Mouse (Mus musculus) heart, postnatal 0 days (tissue): ENCODE measurements around the gene Zfp664. TPM values are rescaled to one million over a fixed set of nuclear protein-coding genes. Genes with fewer than 3 reads are reported as not detected.

Experiments used
- ATAC-seq: fragments of 200-750 bp; cut with Nextera tagmentation; 2 replicates; pipeline ENCODE4 v1.8.0; 2017; ENCODE audit warnings: low read depth, moderate number of reproducible peaks, moderate library complexity; ENCODE audit not compliant: insufficient read depth
- DNase-seq: peaks from one replicate; pipeline ENCODE4 v3.0.0-alpha.2; 2016; ENCODE audit warnings: low spot score
- H3K27ac ChIP-seq: fragments of 300-500 bp; sonication (generic); 2 replicates; pipeline ENCODE4 v1.5.1; 2014; ENCODE audit warnings: low read depth, mild to moderate bottlenecking
- H3K27me3 ChIP-seq: fragments of 300-500 bp; sonication (generic); 2 replicates; pipeline ENCODE4 v1.6.1; 2014; ENCODE audit warnings: low read length, mixed read lengths; ENCODE audit not compliant: control insufficient read depth, insufficient read depth
- H3K36me3 ChIP-seq: fragments of 300-500 bp; sonication (generic); replicated peaks from 2 replicates; pipeline ENCODE4 v1.6.1; 2014; ENCODE audit warnings: low read length, mixed read lengths; ENCODE audit not compliant: control insufficient read depth, insufficient read depth
- H3K4me1 ChIP-seq: fragments of 300-500 bp; sonication (generic); 2 replicates; pipeline ENCODE4 v1.6.1; 2014; ENCODE audit warnings: antibody characterized with exemption; ENCODE audit not compliant: control insufficient read depth, insufficient read depth
- H3K4me2 ChIP-seq: fragments of 300-500 bp; sonication (generic); 2 replicates; pipeline ENCODE4 v1.6.1; 2014; ENCODE audit warnings: low read depth, mild to moderate bottlenecking, low read length, moderate library complexity
- H3K4me3 ChIP-seq: fragments of 300-500 bp; sonication (generic); 2 replicates; pipeline ENCODE4 v1.5.1; 2014; ENCODE audit warnings: low read depth, low read length
- H3K9ac ChIP-seq: fragments of 300-500 bp; sonication (generic); replicated peaks from 2 replicates; pipeline ENCODE4 v1.6.1; 2014; ENCODE audit warnings: low read depth, low read length, mixed read lengths
- H3K9me3 ChIP-seq: fragments of 300-500 bp; sonication (generic); replicated peaks from 2 replicates; pipeline ENCODE4 v1.6.1; 2016; ENCODE audit warnings: low read length; ENCODE audit not compliant: control insufficient read depth
- CTCF ChIP-seq: IDR thresholded peaks from 2 replicates; pipeline ENCODE4 v1.5.1; 2016; ENCODE audit warnings: antibody characterized with exemption, control low read depth, low read depth
- EP300 ChIP-seq: IDR thresholded peaks from 2 replicates; pipeline ENCODE4 v1.6.1; 2016; ENCODE audit warnings: antibody characterized with exemption, low read depth
- WGBS: fragments of 180-500 bp; shearing (Covaris S2); extraction: QIAGEN DNeasy Blood & Tissue Kit; methylation state at CpG from one replicate; pipeline ENCODE4 v1.1.7; 2014; 5-methylcytosine and 5-hydroxymethylcytosine counted together
- polyA plus RNA-seq: library from polyadenylated mRNA; unstranded; fragments of >200 nt; fragmentation: Nextera tagmentation; extraction: Ambion mirVana; gene quantifications from 2 replicates; pipeline ENCODE4 v1.2.1, GENCODE M21; 2015
- total RNA-seq: library from RNA; depleted of rRNA; stranded (reverse); fragments of >200 nt; gene quantifications from 2 replicates; pipeline ENCODE4 v1.2.3, GENCODE M21; 2014; ENCODE audit warnings: low replicate concordance; rRNA removed

The Zfp664 gene
- total and polyA plus RNA-seq, 2 experiments from 2014 or later, result 15.5 to 37.5 TPM

- ATAC-seq, result no peak
- 58% methylated on average over 13 of the region's 13 CpGs for WGBS
- H3K27ac ChIP-seq, result no peak overlapping the region
Measured at GRCm38 (mm10) chr5:124950623-124951278, 88.3 kb downstream of the Zfp664 start.

GRCm38 (mm10) chr5:124951333-124951732 is 88.8 kb downstream of the Zfp664 start:
- Histone ChIP-seq H3K27ac (no peak overlapping the region), H3K4me1 (no peaks in the 10 kb centered on the region), H3K4me2 (no peak overlapping the region), H3K4me3 (no peak overlapping the region), H3K36me3 (no peaks in the 10 kb centered on the region), H3K27me3 (no peaks in the 10 kb centered on the region), H3K9ac (no peak overlapping the region), H3K9me3 (no peaks in the 10 kb centered on the region; the same call in 1 of the 2 replicates)
- DNase-seq (no peak), ATAC-seq (no peak)
- TF ChIP-seq EP300 (no peak), CTCF (no peak)
- WGBS, result 85% methylated on average over 17 of the region's 17 CpGs

More at GRCm38 (mm10) chr5:124950623-124951278, 88.3 kb downstream of the Zfp664 start:
- Histone ChIP-seq H3K36me3 (no peaks in the 10 kb centered on the region), H3K9me3 (no peaks in the 10 kb centered on the region; the same call in 1 of the 2 replicates), H3K4me1 (no peaks in the 10 kb centered on the region), H3K4me3 (no peak overlapping the region), H3K9ac (no peak overlapping the region), H3K4me2 (no peak overlapping the region), H3K27me3 (no peaks in the 10 kb centered on the region)
- DNase-seq, result no peak
- TF ChIP-seq EP300 (no peak), CTCF (no peak)

Other genes starting within 250 kb of the Zfp664 start
- gene Atp6v0a2, start 234.1 kb upstream of the Zfp664 start, total RNA-seq, result 20.4 and 30.1 TPM in 2 replicates
- 22.4 and 27.0 TPM in 2 replicates for gene Atp6v0a2, start 234.1 kb upstream of the Zfp664 start, polyA plus RNA-seq
- not detected in 2 replicates for gene Dnah10, start 137.6 kb upstream of the Zfp664 start, total RNA-seq
- 0.01 and 0.08 TPM in 2 replicates for gene Dnah10, start 137.6 kb upstream of the Zfp664 start, polyA plus RNA-seq
- gene Ccdc92, start 267 bp upstream of the Zfp664 start, total RNA-seq, result 1.8 and 4.7 TPM in 2 replicates
- gene Ccdc92, start 267 bp upstream of the Zfp664 start, polyA plus RNA-seq, result 0.64 and 1.1 TPM in 2 replicates
- gene Rflna, start 140.5 kb downstream of the Zfp664 start, total RNA-seq, result not detected in 2 replicates
- gene Rflna, start 140.5 kb downstream of the Zfp664 start, polyA plus RNA-seq, result 0.73 and 0.85 TPM in 2 replicates